8 mouse cellular contexts compared by ENCODE assay signal in the genomic region with DNA sequence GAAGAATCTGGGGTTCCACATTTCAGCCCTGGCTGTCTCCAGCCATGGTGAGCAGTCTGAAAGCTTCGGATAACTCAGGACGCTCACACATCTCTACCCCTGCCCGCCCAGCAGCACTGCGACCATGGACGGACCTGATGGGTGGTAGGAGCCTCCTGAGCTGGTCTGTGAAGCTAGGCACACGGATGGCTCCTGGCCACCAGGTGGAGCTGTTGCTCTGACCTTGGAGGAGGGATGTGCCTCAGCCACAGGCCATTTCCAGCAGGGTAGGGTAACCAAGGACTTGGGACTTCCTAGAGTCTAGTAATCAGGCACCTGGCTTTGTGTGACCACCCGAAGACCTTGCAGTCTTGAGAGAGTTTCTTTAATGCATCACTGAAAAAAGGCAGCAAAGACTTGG. TPM values are rescaled to one million over a fixed set of nuclear protein-coding genes. Genes with fewer than 3 reads are reported as not detected.
DNase-seq lines count a peak whose midpoint lies in the region; ATAC-seq and TF ChIP-seq lines count a peak whose summit lies in the region.

No protein-coding gene starts in this region.

- H3K27me3 ChIP-seq in Patski = no peaks in the 10 kb centered on the region
- no peaks in the 10 kb centered on the region for H3K27me3 ChIP-seq in hindbrain, embryonic 15.5 days

- POLR2A ChIA-PET in Patski (lab: Charles Lee) = interaction anchor here (1.0 to 1.4 kb wide), 2 partner anchors 49 to 88 kb away, joined by 3 read pairs; no protein-coding TSS in a partner anchor

- 12% methylated on average over 7 of the region's 7 CpGs for WGBS in hindbrain, embryonic 15.5 days

- H3K4me3 ChIP-seq in hindbrain, embryonic 15.5 days = no peak overlapping the region

- no peak overlapping the region for H3K9ac ChIP-seq in hindbrain, embryonic 15.5 days

- peak; percentile 55 for ATAC-seq in Patski
- peak; percentile 67; the same call in 1 of the 2 replicates for ATAC-seq in hindbrain, embryonic 15.5 days (ENCODE audit: low FRiP score, low read depth)

- no peaks in the 10 kb centered on the region for H3K36me3 ChIP-seq in hindbrain, embryonic 15.5 days

- CTCF ChIA-PET in Patski (lab: Charles Lee) = interaction anchor here (0.6 to 3.7 kb wide), 22 partner anchors 10 to 227 kb away, joined by 3 to 19 read pairs (median 4); a partner anchor contains a TSS

- TF ChIP-seq CTCF in Patski (IDR thresholded peaks at IDR 0.05) = no peak

- H3K4me1 ChIP-seq in hindbrain, embryonic 15.5 days (replicated peaks) = peaks cover 18% of the 10 kb centered on the region

- in situ Hi-C loops in Patski (cut with MboI; ENCODE audit: low pct_unique_long_range_greater_than_20kb) = loop anchor here (5.0 to 25.0 kb wide), 4 partner anchors 58 to 218 kb away; a partner anchor contains a TSS

- no peak overlapping the region for H3K27ac ChIP-seq in hindbrain, embryonic 15.5 days (replicated peaks)

- no peak overlapping the region for H3K4me2 ChIP-seq in hindbrain, embryonic 15.5 days

- no peaks in the 10 kb centered on the region for H3K9me3 ChIP-seq in hindbrain, embryonic 15.5 days

- DNase-seq in Patski (ENCODE audit: low read depth, low spot score) = peak; percentile 48
- peak; percentile 86 for DNase-seq in cerebellum, adult 9-11 months
- DNase-seq in frontal cortex, postnatal 10 days (ENCODE audit: low spot score in 2 of 2) = peak; percentile 62 to 81
- peak; percentile 84 to 94 for DNase-seq in layer of hippocampus, postnatal 25 days (ENCODE audit: extremely low spot score in 1 of 2, low spot score in 1 of 2)
- DNase-seq in lung, postnatal 36 days = peak; percentile 90
- DNase-seq in retina, embryonic 14.5 days (ENCODE audit: low spot score) = peak; percentile 95
- DNase-seq in thymus, postnatal 36 days = peak; percentile 74 to 80

RNA-seq across cellular contexts. Expression of a gene that starts 4.7 kb away (rescaled TPM):
- polyA plus RNA-seq in Patski (2021) = 120 TPM
- polyA plus RNA-seq in hindbrain, embryonic 15.5 days (2015; fragmentation: Nextera tagmentation; extraction: Ambion mirVana) = 39.5 and 44.1 TPM in 2 replicates
- total RNA-seq in layer of hippocampus, postnatal 25 days (2021) = 10 to 100 TPM; 12.4 to 16.5 TPM

RNA-seq across cellular contexts. Expression of a gene that starts 21.9 kb away (rescaled TPM):
- not detected for polyA plus RNA-seq in Patski (2021)
- not detected in 2 replicates for polyA plus RNA-seq in hindbrain, embryonic 15.5 days (2015; fragmentation: Nextera tagmentation; extraction: Ambion mirVana)
- total RNA-seq in layer of hippocampus, postnatal 25 days (2021) = not detected

RNA-seq across cellular contexts. Expression of a gene that starts 22.6 kb away (rescaled TPM):
- not detected for polyA plus RNA-seq in Patski (2021)
- not detected in 2 replicates for polyA plus RNA-seq in hindbrain, embryonic 15.5 days (2015; fragmentation: Nextera tagmentation; extraction: Ambion mirVana)
- not detected for total RNA-seq in layer of hippocampus, postnatal 25 days (2021)

RNA-seq across cellular contexts. Expression of a gene that starts 34.0 kb away (rescaled TPM):
- polyA plus RNA-seq in Patski (2021) = 0.14 TPM
- not detected in 2 replicates for polyA plus RNA-seq in hindbrain, embryonic 15.5 days (2015; fragmentation: Nextera tagmentation; extraction: Ambion mirVana)
- not detected for total RNA-seq in layer of hippocampus, postnatal 25 days (2021)

RNA-seq across cellular contexts. Expression of a gene that starts 34.1 kb away (rescaled TPM):
- not detected for polyA plus RNA-seq in Patski (2021)
- not detected in 2 replicates for polyA plus RNA-seq in hindbrain, embryonic 15.5 days (2015; fragmentation: Nextera tagmentation; extraction: Ambion mirVana)
- total RNA-seq in layer of hippocampus, postnatal 25 days (2021) = not detected
